Mouse (Mus musculus) naive thymus-derived CD4-positive, alpha-beta T cell, adult 2 months (primary cell): ENCODE measurements around the gene Xylt1.

Source experiments
- DNase-seq: peaks from one replicate; pipeline ENCODE4 v3.0.0-alpha.2; 2011; ENCODE audit warnings: low read depth

Xylt1 gene

DNA sequence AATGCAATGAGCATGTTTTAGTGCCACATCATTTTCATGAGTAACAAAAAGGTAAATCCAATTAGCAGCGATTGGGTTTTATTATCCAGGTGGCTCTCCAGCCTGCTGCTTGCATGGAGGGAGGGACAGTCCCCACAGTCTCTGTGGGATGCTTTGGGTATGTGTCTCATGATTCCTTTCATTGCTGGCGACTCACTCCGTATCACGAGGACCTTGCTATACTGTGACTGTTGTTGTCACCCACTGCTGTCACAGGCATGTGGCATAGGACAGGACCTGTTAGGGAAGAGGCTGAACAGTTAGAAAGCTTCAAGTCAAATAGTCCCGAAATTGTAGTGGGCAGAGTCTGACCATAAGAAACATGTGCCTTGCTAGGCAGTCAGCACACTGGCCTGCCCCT lies 234.1 kb downstream of the Xylt1 start:
- no peak for DNase-seq

DNA sequence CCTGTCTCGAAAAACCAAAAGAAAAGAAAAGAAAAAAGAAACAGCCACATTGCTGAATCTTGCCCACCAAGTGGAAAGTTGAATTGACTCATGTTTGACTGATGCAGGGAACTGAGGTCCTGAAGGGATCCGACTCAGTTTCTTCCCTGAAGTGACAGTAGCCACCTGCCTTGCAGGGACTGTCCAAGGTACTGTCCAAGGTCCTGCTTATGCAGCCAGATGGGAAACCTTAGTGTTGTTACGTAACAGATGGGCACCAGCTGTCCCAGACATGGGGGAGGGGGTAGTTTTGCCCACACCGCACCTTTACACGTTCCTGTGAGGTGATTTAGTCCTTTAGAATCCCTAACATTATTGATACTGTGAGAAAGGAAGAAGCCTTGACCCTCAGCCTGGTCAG lies 235.5 kb downstream of the Xylt1 start:
- DNase-seq, result no peak

DNA sequence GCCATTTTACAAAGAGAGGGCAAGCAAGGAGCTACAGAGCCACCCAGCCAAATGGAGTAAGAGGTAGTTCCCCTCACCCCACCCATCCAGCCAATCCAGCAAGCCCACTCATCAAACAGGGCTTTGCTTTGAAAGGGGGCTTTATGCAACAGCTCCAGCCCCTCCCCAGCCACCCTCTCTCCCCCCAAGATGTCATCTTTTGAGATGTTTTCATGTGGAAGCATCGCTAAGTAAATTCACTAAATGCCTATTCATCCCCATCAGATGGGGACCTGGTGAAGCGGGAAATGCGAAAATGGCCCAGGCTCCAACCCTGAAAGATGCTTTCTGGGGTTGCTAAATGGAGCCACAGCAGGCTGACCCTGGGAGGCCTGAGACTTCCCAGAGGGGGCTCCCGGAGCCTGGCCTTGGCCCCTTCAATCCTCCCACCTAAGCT lies 238.0 kb downstream of the Xylt1 start:
- DNase-seq, result no peak

DNA sequence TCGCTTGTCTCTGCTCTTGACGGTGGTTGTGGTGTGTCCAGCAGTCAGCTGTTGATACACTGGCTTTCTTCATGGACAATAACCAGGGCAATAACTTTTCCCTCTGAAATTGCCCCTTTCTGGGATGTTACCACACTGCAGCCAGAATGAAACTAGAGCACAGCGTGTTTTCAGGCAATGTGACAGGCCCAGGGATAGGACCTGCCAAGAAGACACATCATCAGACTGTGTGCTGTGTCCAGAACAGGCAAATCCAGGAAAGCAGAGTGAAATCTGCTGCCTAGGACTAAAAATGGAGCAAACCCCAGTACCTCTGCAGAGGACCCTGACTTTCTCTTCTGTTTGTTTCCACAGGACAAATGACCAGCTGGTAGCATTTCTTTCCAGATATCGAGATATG lies 240.8 kb downstream of the Xylt1 start:
- DNase-seq, result no peak

DNA sequence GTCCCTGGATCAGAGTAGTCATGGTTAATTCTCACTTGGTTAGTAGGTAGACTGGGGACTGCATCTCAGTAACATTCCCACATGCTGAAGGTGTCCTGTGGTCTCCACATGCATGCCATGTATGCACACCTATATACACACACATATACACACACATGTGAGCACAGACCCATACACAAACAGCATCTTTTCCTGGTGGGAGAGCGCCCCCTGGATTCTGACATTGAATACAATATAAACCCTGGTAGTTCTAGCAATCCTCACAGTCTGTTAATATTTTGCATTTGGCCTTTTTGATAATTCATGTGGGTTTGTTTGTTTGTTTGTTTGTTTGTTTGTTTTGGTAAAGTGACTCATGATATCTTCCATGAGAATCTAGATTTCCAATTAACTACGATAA lies 242.0 kb downstream of the Xylt1 start:
- DNase-seq, result peak; percentile 82

DNA sequence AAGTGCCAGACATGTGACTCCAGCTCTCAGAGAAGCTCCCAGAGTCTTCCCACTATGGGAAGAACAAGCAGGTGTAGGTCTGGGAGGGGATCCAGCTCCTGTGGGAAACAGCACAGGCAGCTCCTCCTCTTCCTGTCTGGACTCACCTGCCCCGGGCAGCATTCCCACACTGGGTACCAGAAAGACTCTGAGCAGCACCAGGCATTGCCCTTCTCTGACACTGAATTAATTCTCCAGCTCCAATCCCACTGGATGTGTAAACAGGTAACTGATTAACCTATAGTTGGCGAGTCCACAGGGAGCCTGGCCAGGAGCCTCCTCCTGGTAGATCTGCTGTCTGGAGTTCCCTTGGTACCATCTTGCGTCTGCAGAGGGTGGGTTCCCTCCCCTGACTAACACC lies 248.0 kb downstream of the Xylt1 start:
- no peak for DNase-seq

DNA sequence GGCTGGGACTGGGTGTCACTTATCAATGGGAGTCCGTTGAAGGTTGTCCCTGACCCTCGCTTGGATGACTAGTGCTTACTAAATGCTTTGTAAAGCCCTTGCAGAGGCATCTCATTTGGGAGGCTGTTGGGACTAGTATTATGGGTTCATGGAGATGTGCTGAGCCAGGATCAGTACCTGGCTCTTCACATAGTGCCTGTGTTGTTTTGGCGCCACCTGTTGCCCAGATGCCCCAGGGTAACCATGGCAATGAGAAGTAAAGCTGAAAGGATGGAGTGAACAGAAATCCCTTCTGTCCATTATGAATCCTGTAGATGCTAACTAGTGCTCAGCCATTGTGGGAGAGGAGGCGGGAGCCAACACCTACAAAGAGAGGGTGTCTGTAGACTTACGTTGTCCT lies 249.9 kb downstream of the Xylt1 start:
- peak; percentile 68 for DNase-seq

DNA sequence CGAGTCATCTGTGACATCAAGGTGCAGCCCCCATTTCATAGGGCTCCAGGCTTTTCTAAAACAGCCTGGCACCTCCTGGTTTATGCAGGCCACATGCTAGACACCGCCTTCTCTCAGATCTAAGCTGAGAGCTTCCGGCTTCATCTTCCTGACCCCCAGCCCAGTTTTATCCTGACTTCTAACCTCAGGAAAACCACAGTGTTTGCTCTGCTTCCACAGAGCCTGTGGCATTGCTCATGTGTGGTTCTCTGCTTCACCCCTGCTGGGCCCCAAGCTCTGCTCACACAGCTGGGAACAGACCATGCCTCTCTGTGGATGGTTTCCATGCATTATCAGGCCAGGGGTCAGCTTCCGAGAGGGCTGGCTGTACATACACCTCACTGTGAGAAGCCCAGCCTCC lies 254.8 kb downstream of the Xylt1 start:
- DNase-seq, result no peak

DNA sequence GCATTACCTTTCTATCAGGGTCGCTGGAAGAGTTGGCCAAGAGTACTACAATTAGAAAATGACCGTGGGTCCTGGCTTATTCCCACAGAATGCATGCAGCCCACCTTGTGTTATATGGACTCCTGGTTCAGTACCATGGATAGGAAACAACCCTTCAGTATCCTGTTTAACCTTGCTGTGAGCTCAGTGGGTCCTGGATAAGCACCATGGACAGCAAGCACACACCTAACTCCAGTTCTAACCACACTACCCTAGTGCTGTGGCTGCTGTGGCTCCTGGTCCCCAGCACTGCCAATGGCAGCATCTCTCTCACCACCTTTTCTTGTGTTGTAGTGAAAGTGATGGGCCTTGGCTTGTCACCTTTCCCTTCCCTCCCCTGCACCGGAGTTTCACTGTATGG lies 255.9 kb downstream of the Xylt1 start:
- no peak for DNase-seq

DNA sequence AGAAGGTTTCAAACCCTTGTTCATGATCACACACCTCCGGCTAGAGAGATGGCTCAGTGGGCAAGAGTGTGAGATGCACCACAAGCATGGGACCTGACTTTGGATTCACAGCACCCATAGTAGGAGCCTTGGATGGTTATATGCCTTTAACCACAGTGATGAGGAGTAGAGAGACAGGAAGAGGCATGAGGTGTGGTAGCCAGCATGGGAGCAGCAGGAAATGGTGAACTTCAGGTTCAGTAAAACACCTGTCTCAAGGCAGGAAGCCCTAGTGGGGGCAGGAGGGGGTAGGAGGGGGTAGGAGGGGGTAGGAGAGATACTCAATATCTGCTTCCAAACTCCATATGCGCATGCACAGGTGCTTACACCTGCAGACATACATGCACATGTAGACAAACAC lies 257.2 kb downstream of the Xylt1 start:
- no peak for DNase-seq

DNA sequence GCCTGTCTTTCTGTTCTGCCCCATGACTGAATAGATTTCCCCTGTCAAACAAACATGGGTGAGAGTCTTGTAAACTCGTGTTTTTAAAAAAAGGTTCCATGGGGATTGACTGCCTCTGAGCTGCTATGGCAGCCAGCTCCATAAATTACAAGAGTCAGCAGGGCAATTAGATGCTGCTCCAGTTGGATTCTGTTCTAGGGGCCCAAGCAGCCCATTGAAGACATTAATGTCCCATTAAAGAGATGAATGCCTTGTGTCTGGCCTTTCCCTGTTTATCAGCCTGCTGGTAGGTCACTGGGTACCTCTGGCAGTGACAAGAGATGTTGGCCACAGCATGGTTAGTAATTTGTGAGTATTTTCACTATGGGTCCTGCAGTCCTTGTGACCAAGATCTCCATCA lies 271.9 kb downstream of the Xylt1 start:
- DNase-seq, result no peak

DNA sequence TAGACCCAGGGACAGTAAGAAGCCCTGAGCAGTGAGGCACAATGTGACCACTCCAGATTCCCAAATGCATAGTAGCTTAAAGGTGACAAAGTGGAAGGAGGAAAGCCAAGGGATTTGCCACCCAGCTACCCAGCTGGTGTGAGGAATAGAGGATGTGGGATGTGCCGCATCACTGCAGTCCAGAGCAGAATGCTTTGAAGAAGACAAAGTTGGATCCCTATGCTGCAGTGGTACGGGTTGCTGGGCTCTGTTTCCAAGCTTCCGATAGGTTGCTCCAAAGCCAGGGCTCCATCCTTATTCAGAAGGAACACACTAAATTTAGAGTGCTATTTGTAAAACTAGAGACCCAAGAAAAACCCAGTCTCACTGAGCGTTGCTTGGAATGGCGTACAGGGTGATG lies 275.0 kb downstream of the Xylt1 start:
- DNase-seq, result no peak

DNA sequence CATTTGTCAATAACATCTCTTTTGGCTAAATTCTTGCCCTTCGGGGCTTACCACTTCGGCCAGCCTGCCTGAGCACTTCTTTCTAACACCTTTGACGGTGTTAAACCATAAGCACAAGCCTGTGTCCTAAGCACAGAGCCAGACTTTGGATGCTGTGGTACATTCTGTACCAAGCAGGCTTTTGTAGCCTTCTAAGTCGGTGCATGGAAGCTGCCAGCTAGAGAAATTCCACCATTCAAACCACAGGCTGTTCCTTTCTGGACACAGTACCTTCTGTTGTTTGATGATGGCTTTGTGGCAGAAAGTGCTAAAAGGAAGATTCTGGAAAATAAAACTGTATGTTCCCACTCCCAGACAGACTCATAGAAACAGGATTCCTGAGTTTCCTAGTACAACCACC lies 277.4 kb downstream of the Xylt1 start:
- DNase-seq, result no peak

DNA sequence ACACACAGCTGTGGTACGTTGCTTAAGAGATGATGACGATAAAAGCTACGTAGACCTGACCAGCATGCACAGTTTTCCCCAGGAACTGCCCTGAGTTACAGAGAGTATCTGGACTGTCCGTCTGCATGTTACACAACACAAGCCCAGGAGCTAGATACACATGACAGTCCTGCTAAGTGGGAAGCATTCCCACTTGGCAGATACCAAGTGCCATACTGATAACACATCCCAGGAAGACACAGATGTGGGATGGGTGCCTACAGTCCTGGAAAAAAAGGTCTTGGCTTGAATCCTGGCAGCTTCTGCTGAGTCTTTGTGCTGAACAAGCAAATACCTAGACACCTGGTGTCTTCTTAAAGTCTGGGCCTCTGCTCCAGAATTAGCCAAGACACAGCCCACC lies 278.0 kb downstream of the Xylt1 start:
- DNase-seq, result no peak

DNA sequence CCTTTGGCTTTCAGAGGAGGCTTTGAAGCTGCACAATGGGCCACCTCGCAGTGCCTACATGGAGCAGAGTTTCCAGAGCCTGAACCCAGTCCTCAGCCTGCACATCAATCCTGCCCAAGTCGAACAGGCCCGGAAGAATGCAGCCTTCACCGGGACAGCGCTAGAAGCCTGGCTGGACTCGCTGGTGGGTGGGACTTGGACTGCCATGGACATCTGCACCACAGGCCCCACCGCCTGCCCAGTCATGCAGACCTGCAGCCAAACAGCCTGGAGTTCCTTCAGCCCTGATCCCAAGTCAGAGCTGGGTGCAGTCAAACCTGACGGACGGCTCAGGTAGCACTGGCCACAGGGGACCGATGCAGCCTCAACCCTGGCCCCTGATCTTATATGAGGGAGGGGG lies 286.5 kb downstream of the Xylt1 start:
- no peak for DNase-seq

DNA sequence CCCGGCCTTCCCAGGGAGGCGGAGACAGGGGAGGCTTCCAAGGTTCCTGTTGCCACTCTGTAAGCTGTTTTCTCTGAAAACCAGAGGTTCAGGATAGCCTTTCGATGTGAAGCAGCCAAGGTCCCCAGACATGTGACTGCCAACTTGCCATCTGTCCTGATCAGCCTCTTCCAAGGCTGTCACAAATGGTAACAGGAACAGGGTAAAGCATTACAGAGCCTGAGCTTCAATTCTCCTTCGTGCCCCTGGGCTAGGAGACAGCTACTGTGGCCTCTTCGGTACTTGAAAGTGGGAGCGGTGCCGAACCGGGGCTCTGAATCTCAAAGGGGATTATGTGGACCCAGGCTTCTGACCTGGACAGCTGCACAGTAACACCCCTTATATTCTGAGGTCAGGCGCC lies 287.4 kb downstream of the Xylt1 start:
- DNase-seq, result no peak

DNA sequence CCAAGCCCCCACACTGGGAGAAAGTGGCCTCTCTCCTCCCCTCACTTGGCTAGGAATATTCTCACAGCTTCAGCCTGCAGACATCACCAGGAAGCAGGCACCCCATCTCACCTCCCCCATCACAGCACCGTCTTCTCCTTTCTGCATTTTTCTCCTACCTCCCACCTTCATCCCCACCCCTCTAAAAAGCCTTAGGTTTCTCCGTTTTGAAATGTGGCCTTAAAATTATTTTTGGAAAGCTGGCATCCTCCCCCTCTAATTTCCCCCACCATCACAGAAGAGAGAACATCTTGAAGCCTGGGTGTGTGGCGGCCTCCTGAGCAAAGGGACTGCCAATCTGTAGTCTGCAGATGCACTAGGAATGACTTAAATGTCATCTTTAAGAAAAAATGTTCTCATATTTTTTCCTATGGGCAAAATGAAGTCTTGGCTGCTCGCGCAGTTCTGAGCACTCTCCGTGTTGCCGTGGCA lies 291.4 kb downstream of the Xylt1 start:
- DNase-seq, result no peak

DNA sequence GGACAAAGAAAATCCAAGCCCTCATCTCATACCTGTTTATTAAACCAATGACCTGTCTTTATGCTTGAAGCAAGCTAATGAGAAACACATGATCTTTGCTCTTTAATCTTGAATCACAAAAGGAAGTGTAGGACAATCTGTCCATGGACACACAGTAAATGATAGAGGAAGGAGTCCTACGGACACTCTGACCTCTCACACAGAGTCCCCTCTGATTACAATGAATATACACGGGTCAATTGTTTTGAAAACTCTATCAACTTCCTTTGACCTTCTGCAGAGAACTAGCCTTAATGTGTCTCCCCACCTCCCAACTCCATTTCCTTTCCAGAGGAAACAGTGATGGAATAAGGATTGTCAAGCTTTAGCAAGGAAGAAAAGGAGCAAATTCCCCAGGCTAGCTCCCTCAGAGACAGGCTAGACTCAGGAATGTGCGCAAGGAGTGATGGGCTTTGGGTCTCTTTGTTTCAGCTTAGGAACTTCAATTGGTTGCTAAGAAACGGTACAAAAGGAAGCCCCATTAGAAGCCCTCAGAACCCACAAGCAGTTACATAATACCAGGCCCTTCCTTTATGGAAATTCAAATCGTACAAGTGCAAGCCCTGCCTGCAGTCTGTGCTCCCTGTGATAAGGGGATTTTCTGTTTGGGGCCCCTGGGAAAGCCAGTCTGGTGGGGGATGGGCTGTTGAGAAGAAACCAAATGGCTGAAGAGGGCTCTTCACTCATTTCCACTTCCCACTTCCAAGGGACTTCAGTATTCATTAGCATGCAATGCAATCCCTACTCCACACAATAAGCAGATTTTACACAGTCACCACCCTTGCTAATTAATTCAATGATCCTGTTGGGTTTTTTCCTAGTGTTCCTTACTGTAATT lies 305.6 kb downstream of the Xylt1 start:
- DNase-seq, result no peak

DNA sequence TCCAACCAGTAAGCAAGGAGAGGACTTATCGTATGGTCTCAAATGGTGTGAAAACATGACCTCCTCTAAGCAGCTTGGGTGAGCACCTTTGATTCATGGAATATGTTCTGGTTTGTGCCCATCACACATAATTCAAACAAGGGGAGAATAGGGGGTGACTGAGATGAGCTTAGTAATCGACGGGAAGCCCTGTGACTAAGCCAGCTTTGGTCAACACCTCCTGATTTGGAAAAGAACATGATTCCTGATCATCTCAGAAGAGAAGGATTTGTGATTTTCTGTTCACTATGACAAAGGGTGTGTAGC lies 306.2 kb downstream of the Xylt1 start:
- DNase-seq, result no peak

DNA sequence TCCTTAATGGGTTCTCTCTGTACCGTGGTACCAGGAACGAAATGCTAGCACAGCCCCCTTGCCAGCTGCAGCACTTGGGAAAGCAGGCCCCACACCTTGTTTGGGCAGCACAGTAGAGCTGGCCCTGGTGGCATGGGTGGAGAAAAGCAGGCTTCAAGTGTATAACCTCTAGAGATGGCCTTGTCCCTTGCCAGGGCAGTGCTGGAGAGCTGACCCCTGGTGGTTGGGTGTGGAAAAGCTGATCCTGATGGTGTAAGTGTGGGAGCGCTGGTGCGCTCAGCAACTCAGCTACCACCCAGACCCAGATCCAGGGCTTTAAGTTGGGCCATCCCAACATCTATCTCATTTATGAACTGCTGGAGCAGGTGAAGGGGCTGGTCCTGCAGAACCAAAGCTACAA lies 314.8 kb downstream of the Xylt1 start:
- DNase-seq, result peak; percentile 13

DNA sequence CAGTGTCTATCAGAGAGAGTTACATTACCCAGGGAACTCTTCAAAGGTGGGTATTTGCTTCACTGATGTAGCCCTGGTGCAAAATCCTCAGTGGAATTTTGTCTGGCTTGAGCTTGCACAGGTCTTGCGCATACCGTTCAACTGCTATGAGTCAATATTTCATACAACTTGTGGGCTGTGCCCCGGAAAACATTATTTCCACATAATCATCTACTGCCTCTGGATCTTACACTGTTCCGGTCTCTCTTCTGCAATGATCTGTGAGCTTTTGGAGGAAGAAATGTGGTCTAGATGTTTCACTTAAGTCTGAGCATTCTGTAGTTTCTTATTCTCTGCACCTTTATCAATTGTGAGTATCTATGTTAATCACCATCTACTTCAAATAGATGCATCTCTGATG lies 316.9 kb downstream of the Xylt1 start:
- DNase-seq, result no peak

DNA sequence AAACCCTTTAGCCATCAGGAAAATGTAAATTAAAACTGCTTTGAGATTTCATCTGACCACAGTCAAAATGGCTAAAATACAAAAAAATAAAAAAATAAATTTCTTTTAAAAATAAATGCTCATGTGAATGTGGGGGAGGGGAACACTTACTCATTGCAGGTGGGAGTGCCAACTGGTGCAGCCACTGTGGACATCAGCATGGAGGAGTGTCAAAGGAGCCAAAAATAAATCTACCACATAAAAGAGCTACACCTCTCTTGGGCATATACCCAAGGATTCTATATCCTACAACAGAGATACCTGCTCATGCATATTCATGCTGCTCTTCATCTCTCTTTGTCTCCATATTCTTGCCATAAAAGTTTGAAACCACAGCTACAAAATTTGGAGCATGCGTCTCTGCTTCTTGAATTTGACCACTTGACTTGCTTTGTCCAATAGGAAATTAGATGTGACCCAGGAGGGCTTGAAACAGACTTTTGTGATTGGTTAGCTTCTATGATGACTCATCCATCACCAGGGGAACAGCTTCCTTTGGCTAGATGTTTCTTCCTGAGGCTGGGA lies 317.9 kb downstream of the Xylt1 start:
- DNase-seq, result no peak

DNA sequence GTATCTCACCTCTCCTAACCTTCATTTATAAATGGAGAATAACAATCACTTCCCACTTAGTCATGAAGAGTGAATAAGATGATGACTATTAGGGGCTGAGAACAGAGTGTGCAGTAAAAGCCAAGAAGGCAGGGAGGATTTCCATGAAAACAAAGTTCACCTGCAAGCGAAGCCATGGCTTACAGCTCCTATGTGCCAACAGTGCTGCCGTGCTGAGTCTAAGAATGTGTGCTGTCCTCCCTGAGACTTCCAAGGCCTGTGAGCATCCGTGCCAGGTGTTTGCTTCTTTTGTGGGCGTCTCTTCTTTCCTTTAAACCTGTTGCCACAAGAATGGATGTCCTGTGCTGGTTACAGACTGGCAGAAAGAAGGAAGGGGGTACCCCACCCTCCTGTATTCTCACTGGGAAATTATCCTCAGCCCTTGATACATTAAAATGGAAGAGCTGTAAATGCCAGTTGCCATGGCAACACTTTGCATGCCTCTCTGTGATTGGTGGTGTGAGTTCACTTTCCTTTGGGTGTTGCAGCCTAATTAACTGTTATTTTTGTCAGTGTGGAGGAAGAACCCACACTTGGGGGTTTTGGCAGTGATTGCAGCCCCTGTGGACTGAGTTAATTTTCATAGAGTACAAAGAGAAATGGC lies 318.7 kb downstream of the Xylt1 start:
- no peak for DNase-seq

DNA sequence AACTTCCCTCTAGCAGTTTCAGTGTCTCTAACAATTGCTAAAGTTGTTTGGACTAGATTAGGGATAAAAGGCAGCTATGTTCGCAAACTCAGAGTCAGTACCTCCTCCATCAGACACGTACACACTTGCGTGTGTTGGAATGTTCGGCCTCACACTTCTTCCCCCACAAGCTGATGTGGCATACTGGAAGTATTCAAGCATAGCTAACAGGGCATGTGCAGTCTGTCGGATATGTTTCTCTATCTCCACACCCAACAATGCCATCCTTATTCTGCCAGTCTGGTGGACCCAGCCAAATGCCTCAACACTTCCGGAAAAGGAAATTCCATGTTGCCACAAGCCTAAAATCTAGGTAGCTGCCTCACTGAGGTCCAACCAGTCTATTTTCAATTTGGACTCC lies 319.3 kb downstream of the Xylt1 start:
- DNase-seq, result no peak
